ENCODE assay signal across 8 mouse cellular contexts in genomic region chr10:18602030-18602429, GRCm38 (mm10). TPM values are rescaled to one million over a fixed set of nuclear protein-coding genes. Genes with fewer than 3 reads are reported as not detected.
DNase-seq lines count a peak whose midpoint lies in the region; ATAC-seq and TF ChIP-seq lines count a peak whose summit lies in the region.

No protein-coding gene starts in this region.

- no peaks in the 10 kb centered on the region for H3K27me3 ChIP-seq in intestine, postnatal 0 days (replicated peaks; ENCODE audit: control insufficient read depth, insufficient read depth, low read length)
- H3K27me3 ChIP-seq in intestine, embryonic 16.5 days (replicated peaks; ENCODE audit: control insufficient read depth, insufficient read depth, low read length) = no peaks in the 10 kb centered on the region
- no peaks in the 10 kb centered on the region for H3K27me3 ChIP-seq in forebrain, embryonic 13.5 days
- H3K27me3 ChIP-seq in hindbrain, postnatal 0 days (ENCODE audit: insufficient read depth, low read length) = no peaks in the 10 kb centered on the region
- no peaks in the 10 kb centered on the region for H3K27me3 ChIP-seq in midbrain, embryonic 14.5 days (ENCODE audit: control insufficient read depth, insufficient read depth, low read length)
- H3K27me3 ChIP-seq in splenic B cell, adult 2 months (ENCODE audit: control insufficient read depth, insufficient read depth, low read length, poor library complexity, severe bottlenecking) = no peaks in the 10 kb centered on the region

- WGBS in intestine, postnatal 0 days = 29% methylated on average over 4 of the region's 4 CpGs
- WGBS in intestine, embryonic 16.5 days = 19% methylated on average over 4 of the region's 4 CpGs
- 20% methylated on average over 4 of the region's 4 CpGs for WGBS in forebrain, embryonic 13.5 days
- WGBS in hindbrain, postnatal 0 days = 19% methylated on average over 4 of the region's 4 CpGs
- WGBS in midbrain, embryonic 14.5 days = 13% methylated on average over 4 of the region's 4 CpGs

- no peaks in the 10 kb centered on the region for H3K36me3 ChIP-seq in intestine, postnatal 0 days (ENCODE audit: control insufficient read depth, insufficient read depth)
- H3K36me3 ChIP-seq in intestine, embryonic 16.5 days (ENCODE audit: control insufficient read depth, insufficient read depth, low read length) = no peaks in the 10 kb centered on the region
- H3K36me3 ChIP-seq in forebrain, embryonic 13.5 days (ENCODE audit: poor library complexity, severe bottlenecking) = peaks cover 2% of the 10 kb centered on the region; the same call in 1 of the 2 replicates
- H3K36me3 ChIP-seq in hindbrain, postnatal 0 days (ENCODE audit: insufficient read depth, low read length) = no peaks in the 10 kb centered on the region
- peaks cover 23% of the 10 kb centered on the region for H3K36me3 ChIP-seq in midbrain, embryonic 14.5 days (ENCODE audit: control insufficient read depth, insufficient read depth, low read length)
- no peaks in the 10 kb centered on the region for H3K36me3 ChIP-seq in splenic B cell, adult 2 months (ENCODE audit: control insufficient read depth, insufficient read depth, low read length, poor library complexity, severe bottlenecking)

- intact Hi-C loops in left cerebral cortex, postnatal 10 days (cut with DNase I) = loop anchor here (5.0 kb wide), 1 partner anchor 210 kb away; no protein-coding TSS in a partner anchor

- H3K4me3 ChIP-seq in intestine, postnatal 0 days (ENCODE audit: low read depth, low read length) = no peak overlapping the region
- H3K4me3 ChIP-seq in intestine, embryonic 16.5 days (ENCODE audit: low read length) = no peak overlapping the region
- no peak overlapping the region for H3K4me3 ChIP-seq in forebrain, embryonic 13.5 days
- no peak overlapping the region for H3K4me3 ChIP-seq in hindbrain, postnatal 0 days (ENCODE audit: low read length)
- no peak overlapping the region for H3K4me3 ChIP-seq in midbrain, embryonic 14.5 days (replicated peaks; ENCODE audit: low read depth, low read length)

- no peak overlapping the region for H3K4me2 ChIP-seq in intestine, postnatal 0 days (replicated peaks; ENCODE audit: low read depth)
- no peak overlapping the region for H3K4me2 ChIP-seq in intestine, embryonic 16.5 days (ENCODE audit: low read depth, low read length)
- H3K4me2 ChIP-seq in forebrain, embryonic 13.5 days = no peak overlapping the region
- no peak overlapping the region for H3K4me2 ChIP-seq in hindbrain, postnatal 0 days (ENCODE audit: low read depth, low read length)
- no peak overlapping the region for H3K4me2 ChIP-seq in midbrain, embryonic 14.5 days (ENCODE audit: low read length)

- DNase-seq in c-Kit-positive CD71-positive TER-119-negative erythroid progenitor cells, embryonic 14.5 days (ENCODE audit: low read depth) = peak; percentile 34
- peak; percentile 78 for DNase-seq in hindbrain, postnatal 0 days (ENCODE audit: low spot score)
- peak; percentile 50 to 74 for DNase-seq in left cerebral cortex, postnatal 10 days (ENCODE audit: extremely low spot score in 1 of 2, low spot score in 2 of 2)
- DNase-seq in midbrain, embryonic 14.5 days = peak; percentile 86
- DNase-seq in splenic B cell, adult 2 months (ENCODE audit: low read depth, low spot score) = peak; percentile 49

- H3K27ac ChIP-seq in intestine, postnatal 0 days (ENCODE audit: low read depth, low read length) = no peak overlapping the region
- H3K27ac ChIP-seq in intestine, embryonic 16.5 days (ENCODE audit: low read length) = no peak overlapping the region
- H3K27ac ChIP-seq in forebrain, embryonic 13.5 days = no peak overlapping the region
- H3K27ac ChIP-seq in hindbrain, postnatal 0 days = no peak overlapping the region
- no peak overlapping the region for H3K27ac ChIP-seq in midbrain, embryonic 14.5 days (replicated peaks; ENCODE audit: low read depth, low read length)

- no peak overlapping the region for H3K9ac ChIP-seq in intestine, postnatal 0 days (ENCODE audit: low read depth, low read length)
- H3K9ac ChIP-seq in intestine, embryonic 16.5 days (ENCODE audit: low read depth, low read length) = no peak overlapping the region
- no peak overlapping the region for H3K9ac ChIP-seq in forebrain, embryonic 13.5 days
- H3K9ac ChIP-seq in hindbrain, postnatal 0 days (replicated peaks; ENCODE audit: low read length) = no peak overlapping the region
- H3K9ac ChIP-seq in midbrain, embryonic 14.5 days (replicated peaks; ENCODE audit: low read length) = no peak overlapping the region

- no peaks in the 10 kb centered on the region for H3K4me1 ChIP-seq in intestine, postnatal 0 days (replicated peaks; ENCODE audit: control insufficient read depth, insufficient read depth, low read length)
- no peaks in the 10 kb centered on the region for H3K4me1 ChIP-seq in intestine, embryonic 16.5 days (ENCODE audit: control insufficient read depth, insufficient read depth, low read length)
- H3K4me1 ChIP-seq in forebrain, embryonic 13.5 days = no peaks in the 10 kb centered on the region
- H3K4me1 ChIP-seq in hindbrain, postnatal 0 days (ENCODE audit: insufficient read depth, low read length) = no peaks in the 10 kb centered on the region
- no peaks in the 10 kb centered on the region for H3K4me1 ChIP-seq in midbrain, embryonic 14.5 days (ENCODE audit: control insufficient read depth, insufficient read depth, low read length)

- peak; percentile 84 for TF ChIP-seq CTCF in intestine, postnatal 0 days (IDR thresholded peaks at IDR 0.05; ENCODE audit: low read depth)
- peak; percentile 86 for TF ChIP-seq CTCF in hindbrain, postnatal 0 days (IDR thresholded peaks at IDR 0.05; ENCODE audit: low read depth)

- ATAC-seq in intestine, postnatal 0 days = no peak
- ATAC-seq in intestine, embryonic 16.5 days = no peak
- peak; percentile 74 for ATAC-seq in forebrain, embryonic 13.5 days
- peak; percentile 77 for ATAC-seq in hindbrain, postnatal 0 days
- ATAC-seq in midbrain, embryonic 14.5 days (ENCODE audit: low FRiP score, low TSS enrichment) = peak; percentile 37; the same call in 1 of the 2 replicates

- no peaks in the 10 kb centered on the region for H3K9me3 ChIP-seq in intestine, postnatal 0 days (ENCODE audit: control insufficient read depth)
- H3K9me3 ChIP-seq in intestine, embryonic 16.5 days (ENCODE audit: control insufficient read depth, low read length) = no peaks in the 10 kb centered on the region
- H3K9me3 ChIP-seq in forebrain, embryonic 13.5 days (replicated peaks) = no peaks in the 10 kb centered on the region
- H3K9me3 ChIP-seq in hindbrain, postnatal 0 days (ENCODE audit: low read length) = no peaks in the 10 kb centered on the region
- no peaks in the 10 kb centered on the region for H3K9me3 ChIP-seq in midbrain, embryonic 14.5 days (ENCODE audit: control insufficient read depth, low read length)

RNA-seq across cellular contexts. Expression of gene Hebp2, which starts 56.2 kb away (rescaled TPM):
- polyA plus RNA-seq in intestine, postnatal 0 days (2015; fragmentation: Nextera tagmentation; extraction: Ambion mirVana) = 3.6 and 4.0 TPM in 2 replicates
- polyA plus RNA-seq in intestine, embryonic 16.5 days (2015; fragmentation: Nextera tagmentation; extraction: Ambion mirVana) = 5.9 and 7.0 TPM in 2 replicates
- 5.3 and 5.7 TPM in 2 replicates for polyA plus RNA-seq in forebrain, embryonic 13.5 days (2015; fragmentation: Nextera tagmentation; extraction: Ambion mirVana)
- 4.9 and 5.1 TPM in 2 replicates for total RNA-seq in hindbrain, postnatal 0 days (2014; rRNA removed)
- 14.9 and 15.3 TPM in 2 replicates for polyA plus RNA-seq in hindbrain, postnatal 0 days (2015; fragmentation: Nextera tagmentation; extraction: Ambion mirVana)
- total RNA-seq in left cerebral cortex, postnatal 10 days (2021) = 1 to 10 TPM; 3.3 to 5.4 TPM
- polyA plus RNA-seq in midbrain, embryonic 14.5 days (2014; fragmentation: Nextera tagmentation; extraction: Ambion mirVana) = 8.2 and 9.4 TPM in 2 replicates

Comparison
In these comparisons a context has a peak if more than half of its experiments do, and no peak if none do; other contexts are left out.
1. ATAC-seq: peak in forebrain, embryonic 13.5 days (single experiment), hindbrain, postnatal 0 days (single experiment) and midbrain, embryonic 14.5 days (single experiment); none in intestine, postnatal 0 days (single experiment) and intestine, embryonic 16.5 days (single experiment).
2. DNase-seq: peak in every context shown above with its lines; median percentile 86 in midbrain, embryonic 14.5 days; 78 in hindbrain, postnatal 0 days; 62 in left cerebral cortex, postnatal 10 days; 49 in splenic B cell, adult 2 months; 34 in c-Kit-positive CD71-positive TER-119-negative erythroid progenitor cells, embryonic 14.5 days.